Mouse (Mus musculus) bone marrow macrophage, adult 2 months (primary cell): ENCODE measurements around the gene Hoxa4. TPM values are rescaled to one million over a fixed set of nuclear protein-coding genes. Genes with fewer than 3 reads are reported as not detected.

ENCODE experiments used
- H3K27ac ChIP-seq: 2 replicates; pipeline ENCODE4 v1.5.1; 2012; ENCODE audit warnings: low read depth, low read length; ENCODE audit not compliant: insufficient read depth
- H3K4me1 ChIP-seq: 2 replicates; pipeline ENCODE4 v1.6.1; 2012; ENCODE audit warnings: low read length; ENCODE audit not compliant: control insufficient read depth, insufficient read depth
- H3K4me3 ChIP-seq: 2 replicates; pipeline ENCODE4 v1.5.1; 2012; ENCODE audit warnings: mild to moderate bottlenecking, low read length, moderate library complexity; ENCODE audit not compliant: insufficient read depth
- CTCF ChIP-seq: IDR thresholded peaks from 2 replicates; pipeline ENCODE4 v1.5.1; 2012; ENCODE audit warnings: low read depth, mild to moderate bottlenecking, low read length, moderate library complexity
- POLR2A ChIP-seq: IDR thresholded peaks from 2 replicates; pipeline ENCODE4 v1.6.1; 2012; ENCODE audit warnings: mild to moderate bottlenecking, low read depth, low read length, borderline replicate concordance
- polyA plus RNA-seq: library from polyadenylated mRNA; stranded (reverse); fragments of >200 nt; gene quantifications from 2 replicates; pipeline ENCODE4 v1.2.4, GENCODE M21; 2012; ENCODE audit not compliant: missing spikeins, insufficient read depth, insufficient read length

Hoxa4 gene
- polyA plus RNA-seq, 1 experiment: 1.2 TPM

DNA sequence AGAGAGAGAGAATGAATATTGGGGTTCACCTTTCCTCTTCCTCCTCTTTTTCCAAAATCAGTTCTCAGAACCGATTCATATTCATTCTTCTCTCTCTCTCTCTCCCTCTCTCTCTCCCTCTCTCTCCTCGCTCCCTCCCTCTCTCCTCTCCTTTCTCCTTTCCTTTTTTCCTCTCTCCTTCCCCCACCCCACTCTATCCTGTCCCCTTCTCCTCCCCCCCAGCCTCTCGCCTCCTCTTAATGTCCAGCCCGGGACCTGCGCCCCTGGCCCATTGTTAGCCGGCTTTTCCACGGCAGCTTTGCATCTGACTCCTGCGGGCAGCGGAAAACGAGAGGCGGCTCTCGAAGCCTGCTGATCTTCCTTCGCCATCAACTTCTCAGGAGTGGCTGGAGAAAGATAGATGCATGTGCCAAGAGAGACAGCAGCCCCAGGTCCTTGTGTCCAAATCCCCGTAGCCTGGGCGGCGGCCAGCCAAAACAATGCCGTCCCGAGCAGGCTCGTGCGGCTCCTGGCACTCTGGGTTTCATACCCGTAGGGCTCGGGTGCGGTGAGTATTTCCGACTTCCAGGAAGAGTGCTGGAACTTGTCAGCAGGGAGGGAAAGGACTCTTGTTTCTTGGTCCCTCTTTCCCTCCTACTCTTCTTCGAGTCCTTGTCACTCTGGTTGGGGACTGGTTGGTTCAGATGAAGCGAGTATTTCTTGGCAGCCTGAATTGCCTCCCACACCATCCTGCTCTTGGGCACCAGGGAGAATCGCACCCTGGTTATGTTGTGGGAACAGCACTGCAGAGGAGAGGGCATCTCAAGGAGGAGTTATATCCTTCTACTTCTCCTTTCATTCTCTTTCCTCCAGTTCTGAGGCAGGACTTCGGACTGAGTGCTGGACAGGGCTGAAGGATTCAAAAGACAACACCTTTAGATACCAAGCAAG is 25.8 kb downstream of the Hoxa4 start:
- TF ChIP-seq CTCF: no peak
- TF ChIP-seq POLR2A: no peak
- Histone ChIP-seq H3K27ac (no peak overlapping the region), H3K4me3 (no peak overlapping the region), H3K4me1 (peaks cover 11% of the 10 kb centered on the region)

- peak within 1 kb of the TSS; percentile 50 for H3K4me3 ChIP-seq
- TF ChIP-seq POLR2A (no peak), CTCF (no peak)
- H3K27ac ChIP-seq: no peak within 1 kb of the TSS
- peaks cover 15% of the 10 kb centered on the region for H3K4me1 ChIP-seq
Observed at GRCm38 (mm10) chr6:52164626-52165440, 26.7 kb downstream of the Hoxa4 start, which contains the start of gene Hoxa2. Hoxa2 (minus strand) TSS chr6:52164831.

DNA sequence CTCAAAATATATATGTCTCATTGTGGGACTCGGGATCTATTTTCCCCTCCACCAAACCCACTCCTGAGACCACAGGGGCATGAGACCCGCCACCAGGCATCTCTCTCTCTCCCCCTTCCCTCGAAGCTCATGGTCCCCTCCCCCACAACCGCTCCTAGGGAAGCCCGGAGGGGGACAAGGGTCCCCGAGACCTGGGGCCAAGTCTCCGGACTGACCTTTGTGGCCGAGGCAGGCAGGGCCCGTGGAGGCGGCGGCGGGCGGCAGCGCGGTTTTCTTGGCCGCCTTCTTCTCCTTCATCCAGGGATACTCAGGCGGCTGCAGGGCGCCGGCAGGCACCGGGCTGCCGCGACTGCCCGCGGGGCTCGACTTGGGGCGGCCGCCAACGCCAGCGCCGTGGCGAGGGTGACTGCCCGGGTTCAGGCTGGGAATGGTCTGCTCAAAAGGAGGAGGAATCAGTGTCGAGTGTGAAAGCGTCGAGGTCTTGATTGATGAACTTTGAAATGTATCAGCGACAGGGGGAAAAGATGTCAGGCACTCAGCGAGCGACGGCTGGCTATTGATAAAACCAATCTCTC is 27.4 kb downstream of the Hoxa4 start:
- Histone ChIP-seq H3K4me3 (peak overlapping the region; percentile 50), H3K4me1 (peaks cover 20% of the 10 kb centered on the region), H3K27ac (no peak overlapping the region)
- TF ChIP-seq CTCF: no peak
- no peak for TF ChIP-seq POLR2A

DNA sequence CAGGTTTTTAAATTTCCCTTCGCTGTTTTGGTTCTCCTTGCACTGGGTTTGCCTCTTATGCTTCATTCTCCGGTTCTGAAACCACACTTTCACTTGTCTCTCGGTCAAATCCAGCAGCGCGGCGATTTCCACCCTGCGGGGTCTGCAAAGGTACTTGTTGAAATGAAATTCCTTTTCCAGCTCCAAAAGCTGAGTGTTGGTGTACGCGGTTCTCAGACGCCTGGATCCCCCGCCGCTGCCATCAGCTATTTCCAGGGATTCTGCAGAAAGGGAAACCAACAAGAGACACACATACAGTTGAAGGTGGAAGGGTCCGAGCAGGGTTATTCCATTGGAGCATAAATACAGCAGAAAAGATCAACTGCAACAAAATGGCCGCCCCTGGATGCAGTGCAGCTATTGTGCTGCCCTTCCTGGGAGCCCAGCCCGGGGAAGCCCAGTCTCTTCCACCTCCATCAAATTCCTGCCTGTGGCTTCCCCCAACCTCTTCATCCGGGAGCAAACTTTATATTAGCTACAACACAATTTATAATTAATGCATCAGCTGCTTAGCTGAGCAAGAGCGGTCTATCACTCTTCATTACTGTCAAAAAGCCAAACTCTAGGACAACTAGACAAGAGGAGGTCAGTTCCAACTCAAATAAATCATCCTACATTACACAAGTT is 28.1 kb downstream of the Hoxa4 start:
- Histone ChIP-seq H3K4me1 (peaks cover 20% of the 10 kb centered on the region), H3K4me3 (no peak overlapping the region), H3K27ac (no peak overlapping the region)
- TF ChIP-seq CTCF: no peak
- no peak for TF ChIP-seq POLR2A

DNA sequence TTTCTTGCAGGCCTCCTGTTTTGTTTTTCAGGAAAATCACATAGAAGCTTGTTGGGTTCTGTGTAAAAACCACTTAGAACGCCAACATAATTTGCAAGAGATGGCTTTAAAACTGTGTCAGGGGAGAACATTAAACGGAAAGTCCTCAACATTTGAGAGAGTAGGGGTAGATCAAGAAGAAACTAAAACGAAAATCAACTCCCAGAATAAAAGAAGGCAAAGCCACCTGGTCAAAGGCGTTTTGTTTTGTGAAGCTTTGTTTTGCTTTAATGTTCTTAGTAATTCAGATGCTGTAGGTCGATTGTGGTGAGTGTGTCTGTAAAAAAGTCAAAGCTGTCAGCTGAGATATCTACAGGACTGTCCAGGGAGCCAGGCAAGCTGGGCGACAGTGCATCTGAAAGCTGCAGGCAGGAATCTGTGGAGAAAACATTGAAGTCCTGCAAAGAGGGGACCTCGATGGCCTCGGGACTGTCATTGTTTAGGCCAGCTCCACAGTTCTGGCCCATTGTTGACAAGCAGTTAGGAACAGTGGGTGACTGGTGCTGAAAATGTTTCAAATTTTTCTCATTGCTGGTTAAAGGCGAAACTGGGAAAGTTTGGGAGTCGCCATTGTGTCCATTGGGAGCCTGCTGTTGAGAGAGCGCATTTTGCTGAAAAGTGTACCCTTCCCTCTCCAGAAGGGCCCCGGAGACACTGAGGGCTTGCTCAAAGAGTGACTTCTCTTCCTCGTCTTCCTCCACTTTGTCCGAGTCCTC is 28.8 kb downstream of the Hoxa4 start:
- Histone ChIP-seq H3K4me3 (no peak overlapping the region), H3K4me1 (peaks cover 20% of the 10 kb centered on the region), H3K27ac (no peak overlapping the region)
- TF ChIP-seq POLR2A: no peak
- no peak for TF ChIP-seq CTCF

GRCm38 (mm10) chr6:52162093-52162380 is 29.5 kb downstream of the Hoxa4 start:
- H3K27ac ChIP-seq: no peak overlapping the region
- no peak for TF ChIP-seq CTCF
- TF ChIP-seq POLR2A: no peak

DNA sequence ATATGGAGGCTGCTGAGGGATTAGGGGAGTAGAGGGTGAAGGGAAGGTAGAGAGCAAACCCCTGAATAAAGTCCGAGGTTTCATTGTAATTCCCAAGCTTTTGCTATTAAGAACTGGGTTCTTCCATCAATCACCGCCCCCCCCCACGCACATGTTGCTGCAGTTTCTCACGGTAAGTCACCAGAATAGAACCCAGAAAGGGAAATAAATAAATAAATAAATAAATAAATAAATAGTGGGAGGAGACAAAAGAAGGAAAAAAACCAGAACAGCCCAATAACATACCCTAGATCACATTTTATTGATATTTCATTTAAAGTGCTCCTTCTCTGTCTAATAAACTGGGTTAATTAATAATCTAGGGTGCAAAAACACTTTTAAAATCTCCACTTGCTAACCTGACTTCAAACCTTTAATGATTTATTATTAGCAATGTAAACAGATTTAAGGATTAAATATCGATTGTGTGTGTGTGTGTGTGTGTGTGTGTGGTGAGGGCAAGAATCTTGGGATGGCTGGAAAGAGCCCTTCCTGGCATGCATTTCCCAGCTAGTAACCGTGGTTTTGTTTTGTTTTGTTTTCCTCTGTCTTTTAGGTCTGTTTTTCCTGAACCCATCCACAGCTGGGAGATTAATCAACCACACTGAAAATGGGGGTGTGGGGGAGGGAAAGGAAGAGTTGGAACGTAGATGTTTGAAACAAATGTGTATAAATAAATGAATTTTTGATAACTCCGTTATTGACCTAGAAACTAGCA is 30.0 kb downstream of the Hoxa4 start:
- no peak for TF ChIP-seq POLR2A
- no peak for TF ChIP-seq CTCF
- Histone ChIP-seq H3K27ac (no peak overlapping the region), H3K4me1 (peaks cover 25% of the 10 kb centered on the region), H3K4me3 (no peak overlapping the region)

More at GRCm38 (mm10) chr6:52162093-52162380, 29.5 kb downstream of the Hoxa4 start:
- Histone ChIP-seq H3K4me3 (no peak overlapping the region), H3K4me1 (peaks cover 25% of the 10 kb centered on the region)

DNA sequence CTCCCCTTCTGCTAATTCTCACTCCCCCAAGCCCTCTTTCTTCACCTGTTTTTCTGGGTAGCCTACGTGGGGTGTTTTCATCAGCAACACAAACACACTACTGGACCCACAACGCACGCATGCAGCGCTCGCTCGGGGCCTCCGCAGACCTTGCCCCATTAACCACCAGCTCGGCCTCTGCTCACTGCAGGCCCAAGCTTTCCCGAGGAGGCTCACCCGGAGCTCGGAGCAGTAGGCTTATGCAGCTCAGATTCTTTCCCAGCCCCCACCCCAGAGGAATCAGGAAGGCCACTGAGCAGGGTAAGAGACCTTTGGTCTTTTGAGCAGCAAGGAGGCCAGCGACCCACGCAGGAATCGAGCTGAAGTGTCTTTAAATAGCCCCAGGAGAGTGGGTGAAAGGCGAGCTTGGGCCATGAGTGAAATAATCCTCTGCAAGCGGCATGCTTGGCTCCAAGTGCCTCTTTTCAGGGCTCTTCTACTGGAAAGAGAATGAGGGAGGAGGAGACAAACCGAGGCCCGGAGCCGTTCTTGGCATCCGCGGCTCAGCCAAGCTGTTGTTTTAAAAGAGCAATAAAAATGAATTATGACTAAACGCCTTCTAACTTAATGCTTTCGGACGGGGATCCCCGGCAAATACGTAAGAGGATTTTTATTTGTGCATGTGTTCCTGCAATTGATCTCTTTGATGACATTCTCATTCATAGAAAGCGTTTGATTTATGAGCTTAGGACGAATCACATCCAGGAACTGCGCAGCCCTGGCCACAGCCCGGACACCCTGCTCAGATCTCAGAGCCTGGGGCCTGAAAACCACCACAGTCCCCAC is 30.8 kb downstream of the Hoxa4 start:
- H3K27ac ChIP-seq: peak overlapping the region; percentile 82

More for the DNA sequence above, 30.8 kb downstream of the Hoxa4 start:
- TF ChIP-seq POLR2A (no peak), CTCF (no peak)
- Histone ChIP-seq H3K4me1 (peaks cover 25% of the 10 kb centered on the region), H3K4me3 (peak overlapping the region; percentile 59)
